Mouse (Mus musculus) adrenal gland, postnatal 14 days (tissue): ENCODE measurements around the gene Adam11. TPM values are rescaled to one million over a fixed set of nuclear protein-coding genes. Genes with fewer than 3 reads are reported as not detected.

ENCODE experiments used
- DNase-seq: peaks from one replicate; pipeline ENCODE4 v3.0.0; 2021; ENCODE audit warnings: mixed read lengths
- total RNA-seq: library from RNA; stranded (reverse); gene quantifications from 2 replicates; pipeline ENCODE4 v1.2.3, GENCODE M21; 2021

Adam11 gene
- total RNA-seq, 1 experiment from 2014 or later: 10.3 TPM

GRCm38 (mm10) chr11:102753591-102754324 lies 7.5 kb upstream of the Adam11 start:
- DNase-seq: no peak

GRCm38 (mm10) chr11:102754416-102754815 lies 6.8 kb upstream of the Adam11 start:
- DNase-seq: no peak

GRCm38 (mm10) chr11:102755391-102755790 lies 5.8 kb upstream of the Adam11 start:
- DNase-seq: no peak

GRCm38 (mm10) chr11:102758977-102759376 lies 2.3 kb upstream of the Adam11 start:
- no peak for DNase-seq

GRCm38 (mm10) chr11:102760805-102761308 lies 382 bp upstream of the Adam11 start:
- no peak for DNase-seq

GRCm38 (mm10) chr11:102762248-102762647 lies 1.0 kb downstream of the Adam11 start:
- no peak for DNase-seq

- no peak for DNase-seq
Observed at GRCm38 (mm10) chr11:102763009-102763767, 1.9 kb downstream of the Adam11 start.

GRCm38 (mm10) chr11:102765416-102765815 lies 4.2 kb downstream of the Adam11 start:
- DNase-seq: no peak

- DNase-seq: no peak
Observed at GRCm38 (mm10) chr11:102767055-102767670, 5.9 kb downstream of the Adam11 start.

GRCm38 (mm10) chr11:102769141-102769540 lies 7.9 kb downstream of the Adam11 start:
- no peak for DNase-seq

- no peak for DNase-seq
Observed at GRCm38 (mm10) chr11:102769993-102770661, 8.9 kb downstream of the Adam11 start.

GRCm38 (mm10) chr11:102770662-102771435 lies 9.6 kb downstream of the Adam11 start:
- DNase-seq: no peak

GRCm38 (mm10) chr11:102771916-102772714 lies 10.9 kb downstream of the Adam11 start:
- no peak for DNase-seq

- no peak for DNase-seq
Observed at GRCm38 (mm10) chr11:102772771-102773700, 11.8 kb downstream of the Adam11 start.

- DNase-seq: peak; percentile 90
Observed at GRCm38 (mm10) chr11:102773713-102774611, 12.7 kb downstream of the Adam11 start.

GRCm38 (mm10) chr11:102774621-102775141 lies 13.4 kb downstream of the Adam11 start:
- peak; percentile 92 for DNase-seq

- DNase-seq: peak; percentile 91
Observed at GRCm38 (mm10) chr11:102777598-102777997, 16.4 kb downstream of the Adam11 start.

GRCm38 (mm10) chr11:102778165-102778564 lies 16.9 kb downstream of the Adam11 start:
- no peak for DNase-seq
